Mouse (Mus musculus) bone marrow, adult 2 months (tissue): ENCODE results near the gene Irs3. TPM values are rescaled to one million over a fixed set of nuclear protein-coding genes. Genes with fewer than 3 reads are reported as not detected.
A peak's percentile ranks its signal among the peaks of the same experiment; 100 is the strongest.

Source experiments
- H3K27ac ChIP-seq: fragments of 200-500 bp; 2 replicates; pipeline ENCODE4 v1.5.1; 2012; ENCODE audit warnings: low read depth, mild to moderate bottlenecking, control low read depth, inconsistent platforms, low read length; ENCODE audit not compliant: control insufficient read depth, poor library complexity, insufficient read depth
- H3K4me1 ChIP-seq: fragments of 200-500 bp; 2 replicates; pipeline ENCODE4 v1.6.1; 2011; ENCODE audit warnings: low read length; ENCODE audit not compliant: control insufficient read depth, insufficient read depth
- H3K4me3 ChIP-seq: fragments of 200-500 bp; replicated peaks from 2 replicates; pipeline ENCODE3; 2011; ENCODE audit warnings: mild to moderate bottlenecking, low read depth, low read length, control low read depth; ENCODE audit not compliant: control insufficient read depth
- CTCF ChIP-seq: fragments of 200-500 bp; IDR thresholded peaks from 2 replicates; pipeline ENCODE4 v1.5.1; 2011; ENCODE audit warnings: low read length, control low read depth; ENCODE audit not compliant: control insufficient read depth, insufficient read depth
- POLR2A ChIP-seq: fragments of 200-500 bp; IDR thresholded peaks from 2 replicates; pipeline ENCODE4 v1.6.1; 2011; ENCODE audit warnings: low read depth, mild to moderate bottlenecking, control low read depth, low read length, borderline replicate concordance; ENCODE audit not compliant: control insufficient read depth
- WGBS: fragments of 180-500 bp; shearing (Covaris S2); methylation state at CpG from one replicate; pipeline ENCODE4 v1.1.7; 2018; 5-methylcytosine and 5-hydroxymethylcytosine counted together
- polyA plus RNA-seq: library from polyadenylated mRNA; stranded (reverse); fragments of >200 nt; gene quantifications from 2 replicates; pipeline ENCODE4 v1.2.4, GENCODE M21; 2011; ENCODE audit warnings: low replicate concordance; ENCODE audit not compliant: missing spikeins, insufficient read depth, insufficient read length

Irs3 gene
- polyA plus RNA-seq, 1 experiment, result not detected

DNA sequence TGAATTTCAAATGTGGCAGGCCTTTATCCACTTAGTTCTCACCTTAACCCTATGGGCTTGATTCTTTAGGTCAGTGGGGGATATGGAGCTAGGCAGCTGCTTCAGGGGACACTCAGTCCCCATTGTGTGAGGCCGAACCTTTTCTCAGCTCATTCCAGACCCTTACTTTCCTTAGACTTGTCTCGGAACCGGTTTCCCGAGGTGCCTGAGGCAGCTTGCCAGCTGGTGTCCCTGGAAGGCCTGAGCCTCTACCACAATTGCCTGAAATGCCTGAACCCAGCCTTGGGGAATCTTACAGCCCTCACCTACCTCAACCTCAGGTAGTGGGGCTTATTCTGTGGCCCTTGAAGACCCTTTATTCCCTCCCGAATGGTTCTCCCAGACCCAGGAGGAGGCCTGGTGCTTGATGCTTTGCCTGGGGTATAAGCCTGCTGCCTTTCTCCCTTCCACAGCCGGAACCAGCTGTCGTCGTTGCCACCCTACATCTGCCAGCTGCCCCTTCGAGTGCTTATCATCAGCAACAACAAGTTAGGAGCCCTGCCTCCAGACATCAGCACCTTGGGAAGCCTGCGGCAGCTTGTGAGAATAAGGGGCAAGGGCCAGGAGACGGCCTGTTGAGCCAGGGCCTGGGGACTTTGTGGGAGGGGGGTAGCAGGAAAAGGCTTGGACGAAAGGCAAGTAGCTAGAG is 12.0 kb downstream of the Irs3 start:
- H3K4me1 ChIP-seq, result peaks cover 3% of the 10 kb centered on the region; the same call in 1 of the 2 replicates
- TF ChIP-seq CTCF (no peak), POLR2A (no peak)
- no peak overlapping the region for H3K4me3 ChIP-seq
- no peak overlapping the region for H3K27ac ChIP-seq
- WGBS, result 83% methylated on average over 12 of the region's 12 CpGs

DNA sequence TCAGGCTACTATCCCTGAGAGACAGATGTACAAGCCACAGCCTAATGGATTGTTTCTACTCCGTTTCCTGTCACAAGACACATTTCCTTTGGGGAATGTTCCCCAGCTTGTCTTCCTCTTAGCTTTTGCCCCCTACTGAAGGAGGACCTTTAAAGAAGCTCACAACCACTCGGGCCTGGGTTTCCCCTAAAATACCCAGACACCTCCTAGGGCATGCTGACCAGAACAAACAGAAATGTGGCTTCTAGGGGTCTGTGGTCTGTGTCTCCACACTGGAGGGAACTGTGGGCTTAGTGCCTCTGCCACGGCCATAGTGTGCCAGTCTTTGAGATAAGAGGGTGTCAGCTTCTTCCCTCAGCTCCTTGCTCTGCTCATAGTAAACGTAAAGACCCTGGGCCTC is 13.9 kb downstream of the Irs3 start:
- Histone ChIP-seq H3K27ac (peak overlapping the region; percentile 98), H3K4me3 (peak overlapping the region; percentile 74), H3K4me1 (peaks cover 3% of the 10 kb centered on the region; the same call in 1 of the 2 replicates)
- WGBS, result 6% methylated on average over 4 of the region's 4 CpGs
- no peak for TF ChIP-seq CTCF
- no peak for TF ChIP-seq POLR2A

DNA sequence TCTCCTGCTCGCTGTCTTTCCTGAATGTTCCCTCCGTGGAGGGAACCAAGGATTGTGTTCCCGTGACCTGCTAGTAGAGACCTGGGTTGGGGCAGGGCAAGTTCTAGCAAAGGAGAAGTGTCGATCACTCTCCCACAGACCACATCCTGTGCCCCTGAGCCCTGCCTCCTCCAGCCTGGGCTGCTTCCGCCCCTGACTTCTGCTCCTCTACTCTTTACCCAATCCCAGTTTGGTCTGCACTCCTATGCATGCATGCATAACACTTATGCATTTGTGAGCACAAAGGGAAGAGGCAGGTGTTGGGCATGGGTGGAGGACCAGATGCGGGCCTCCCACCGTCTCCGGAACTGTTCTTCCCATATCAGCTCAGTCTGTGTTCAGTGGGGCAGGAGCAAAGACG is 14.3 kb downstream of the Irs3 start:
- Histone ChIP-seq H3K4me1 (peaks cover 3% of the 10 kb centered on the region; the same call in 1 of the 2 replicates), H3K4me3 (peak overlapping the region; percentile 74), H3K27ac (peak overlapping the region; percentile 98)
- TF ChIP-seq POLR2A (0 out of 2 replicates have a peak, but pooled peaks have one; percentile 44), CTCF (no peak)
- WGBS, result under 1% methylated on average over 9 of the region's 9 CpGs

DNA sequence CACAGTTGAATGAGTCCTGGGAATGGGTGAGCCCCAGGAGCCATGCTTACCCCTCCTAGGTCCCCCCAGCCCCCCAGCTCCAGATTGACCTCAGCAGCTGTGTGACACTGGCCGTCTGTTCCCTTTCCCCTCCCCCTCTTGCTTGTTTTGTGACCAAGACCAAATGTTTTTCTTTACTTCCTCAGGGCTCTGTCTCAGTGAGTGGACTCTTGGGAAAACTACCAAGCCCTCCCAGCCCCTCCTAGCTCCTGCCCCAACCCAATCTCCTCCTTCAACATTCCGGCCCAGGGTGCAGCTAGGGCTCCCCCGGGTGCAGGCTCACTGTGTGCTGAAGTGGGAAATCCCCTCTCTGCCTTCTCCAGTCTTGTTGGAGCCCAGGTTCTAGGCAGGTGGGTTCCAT is 14.9 kb downstream of the Irs3 start:
- TF ChIP-seq CTCF, result no peak
- TF ChIP-seq POLR2A, result no peak
- Histone ChIP-seq H3K4me1 (peaks cover 3% of the 10 kb centered on the region; the same call in 1 of the 2 replicates), H3K4me3 (peak overlapping the region; percentile 74), H3K27ac (peak overlapping the region; percentile 98)
- 10% methylated on average over 3 of the region's 3 CpGs for WGBS

DNA sequence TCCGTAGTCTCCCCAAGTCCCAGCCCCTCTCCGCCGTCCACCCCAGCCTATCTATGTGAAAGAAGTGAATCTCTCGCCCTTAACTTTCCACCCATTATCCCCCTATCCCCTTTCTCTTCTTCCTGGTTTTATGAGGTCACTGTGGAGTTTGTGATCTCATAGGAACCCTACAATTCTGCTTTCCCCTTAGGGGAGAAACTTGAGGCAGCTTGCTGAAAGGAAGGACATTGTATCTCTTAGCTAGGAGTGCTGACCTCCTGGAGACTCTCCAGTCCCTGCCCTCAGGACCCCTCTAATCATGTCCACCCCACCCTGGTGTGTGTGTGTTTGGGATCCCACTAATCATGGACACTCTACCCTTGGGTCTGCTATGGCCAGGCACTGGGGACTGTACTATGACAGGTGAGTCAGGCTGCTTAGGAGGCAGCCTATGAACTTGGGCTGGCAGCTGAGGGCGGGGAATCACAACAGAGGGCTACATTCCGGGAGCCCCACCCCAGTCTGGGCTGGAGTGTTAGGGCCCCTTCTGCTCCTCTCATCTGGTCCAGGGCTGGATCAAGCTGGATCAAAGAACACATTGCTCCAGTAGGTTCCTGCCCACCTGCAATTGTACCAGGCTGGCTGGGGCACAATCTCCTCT is 15.5 kb downstream of the Irs3 start:
- Histone ChIP-seq H3K4me3 (peak overlapping the region; percentile 74), H3K27ac (peak overlapping the region; percentile 98), H3K4me1 (peaks cover 3% of the 10 kb centered on the region; the same call in 1 of the 2 replicates)
- WGBS, result 2% methylated on average over 6 of the region's 6 CpGs
- TF ChIP-seq CTCF (no peak), POLR2A (no peak)

DNA sequence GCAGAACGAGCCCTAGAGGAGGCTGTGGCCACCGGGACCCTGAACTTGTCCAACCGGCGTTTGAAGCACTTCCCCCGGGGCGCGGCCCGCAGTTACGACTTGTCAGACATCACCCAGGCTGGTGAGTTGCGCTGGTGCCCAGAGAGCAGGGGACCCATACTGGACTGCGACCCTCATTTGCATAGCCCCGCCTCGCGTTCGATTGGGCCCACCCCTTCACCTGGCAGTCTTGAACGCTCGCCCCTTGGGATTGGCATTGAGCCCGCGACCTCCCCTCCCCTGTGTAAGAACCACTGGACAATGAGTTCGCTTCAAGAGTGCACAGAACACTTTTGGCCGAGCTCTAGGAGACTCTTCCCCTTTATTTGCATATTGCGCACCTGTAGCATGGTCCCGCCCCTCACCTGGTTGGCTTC is 16.2 kb downstream of the Irs3 start:
- TF ChIP-seq POLR2A (peak; percentile 9; the same call in 1 of the 2 replicates), CTCF (no peak; the same call in 1 of the 2 replicates)
- H3K4me1 ChIP-seq, result peaks cover 4% of the 10 kb centered on the region

DNA sequence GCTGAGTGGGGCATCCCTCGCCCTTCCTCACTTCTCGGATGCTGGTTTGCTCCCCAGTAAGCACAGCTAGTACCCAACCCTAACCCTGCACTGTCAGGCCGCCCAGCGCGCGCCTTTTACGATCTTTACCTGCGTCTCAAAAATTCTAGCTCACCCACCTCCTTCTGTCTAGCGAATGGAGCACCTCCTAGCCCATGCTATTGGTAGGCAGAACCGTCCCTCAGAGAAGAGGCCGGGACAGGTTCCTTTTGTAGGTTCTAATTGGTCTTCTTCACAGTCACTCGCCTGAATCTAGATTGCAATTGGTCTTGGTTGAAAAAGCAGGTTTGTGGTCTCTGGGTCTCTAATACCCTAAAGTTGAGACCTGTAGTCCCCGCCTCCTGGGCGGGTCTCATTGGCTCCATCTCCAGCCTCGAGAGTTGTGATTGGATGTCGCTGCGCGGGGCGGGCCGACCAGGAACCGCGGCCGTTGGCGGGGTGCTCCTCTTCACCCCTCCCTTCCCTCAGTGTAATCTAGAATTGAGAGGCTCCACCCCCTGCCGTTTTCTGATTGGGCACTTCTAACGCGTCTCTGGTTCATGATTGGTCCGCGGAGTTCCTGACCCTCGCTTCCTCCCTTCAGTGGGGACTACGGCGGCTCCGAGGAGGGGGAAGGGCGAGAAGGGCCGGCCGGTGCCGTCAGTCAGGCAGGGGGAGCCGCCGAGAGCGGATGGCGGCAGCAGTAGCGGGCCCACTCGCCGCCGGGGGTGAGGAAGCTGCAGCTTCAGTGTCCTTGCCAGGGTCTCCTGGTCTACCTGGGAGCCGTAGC is 16.8 kb downstream of the Irs3 start, which contains the start of the genes Fbxo24, Lrch4 and Gm20605:
TSS of gene Fbxo24 (minus strand) at position 505 of the 808 bp plus-strand sequence.
TSS of gene Lrch4 (plus strand) at position 624 of the 808 bp plus-strand sequence.
TSS of gene Gm20605 (plus strand) at position 678 of the 808 bp plus-strand sequence.
- Histone ChIP-seq H3K4me3 (peak within 1 kb of the TSS; percentile 77), H3K4me1 (peaks cover 4% of the 10 kb centered on the region), H3K27ac (peak within 1 kb of the TSS; percentile 98)
- under 1% methylated on average over 46 of the region's 46 CpGs for WGBS
- TF ChIP-seq POLR2A, result peak; percentile 99
- no peak for TF ChIP-seq CTCF

More for the DNA sequence above, 16.2 kb downstream of the Irs3 start:
- Histone ChIP-seq H3K4me3 (peak overlapping the region; percentile 74), H3K27ac (peak overlapping the region; percentile 98)
- WGBS, result under 1% methylated on average over 23 of the region's 23 CpGs
